Mouse (Mus musculus) testis, adult 2 months (tissue): ENCODE results near the gene Mmadhc.

Experiments used
- CTCF ChIP-seq: fragments of 200-500 bp; IDR thresholded peaks from 2 replicates; pipeline ENCODE4 v1.5.1; 2012; ENCODE audit warnings: low read depth, mild to moderate bottlenecking, inconsistent platforms, low read length, moderate library complexity; ENCODE audit not compliant: control insufficient read depth, insufficient read depth, insufficient replicate concordance
- POLR2A ChIP-seq: fragments of 200-500 bp; IDR thresholded peaks from 2 replicates; pipeline ENCODE4 v1.6.1; 2012; ENCODE audit warnings: low read depth, mild to moderate bottlenecking, inconsistent platforms, low read length, moderate library complexity; ENCODE audit not compliant: control insufficient read depth

- TF ChIP-seq POLR2A, result no peak
- TF ChIP-seq CTCF, result no peak
Observed at GRCm38 (mm10) chr2:50264059-50264458, 32.5 kb downstream of the Mmadhc start.
